Mouse (Mus musculus) olfactory bulb, adult 2 months (tissue): Measurements from ENCODE around the gene Nploc4.

Source experiments
- CTCF ChIP-seq: fragments of 200-500 bp; IDR thresholded peaks from 2 replicates; pipeline ENCODE4 v1.5.1; 2012; ENCODE audit warnings: low read depth, mild to moderate bottlenecking, low read length, moderate library complexity; ENCODE audit not compliant: insufficient read depth
- POLR2A ChIP-seq: fragments of 200-500 bp; IDR thresholded peaks from 2 replicates; pipeline ENCODE4 v1.6.1; 2012; ENCODE audit warnings: mild to moderate bottlenecking, low read depth, low read length, moderate library complexity; ENCODE audit not compliant: insufficient read depth

DNA sequence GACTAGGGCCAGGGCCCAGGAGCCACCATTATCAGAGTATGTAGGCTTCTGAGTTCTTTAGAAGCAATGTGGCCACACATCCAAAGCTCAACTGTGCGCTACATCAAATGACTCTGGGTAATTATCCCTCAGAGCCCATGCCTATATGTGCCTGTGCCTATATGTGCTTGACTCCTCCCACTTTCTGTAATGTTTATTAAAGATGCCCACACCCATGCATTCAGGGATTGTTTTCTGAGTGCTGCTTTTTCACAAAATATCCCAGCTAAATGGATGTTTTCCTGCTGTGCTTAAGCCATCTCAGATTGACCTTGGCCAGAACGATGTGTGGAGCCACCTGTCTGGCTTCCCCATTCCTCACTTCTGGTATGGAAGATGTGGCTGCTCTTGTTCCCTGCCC, 26.0 kb upstream of the Nploc4 start:
- TF ChIP-seq CTCF (no peak), POLR2A (no peak)
